Mouse (Mus musculus): Measurements from ENCODE around the gene Cdkal1.

GRCm38 (mm10) chr13:29208749-29209148, 646.7 kb downstream of the Cdkal1 start:
- TF ChIP-seq CTCF (IDR thresholded peaks at IDR 0.05; ENCODE audit: low read depth) (no peak), EP300 (IDR thresholded peaks at IDR 0.05; ENCODE audit: low read depth) (no peak)

Measured in liver, embryonic 14.5 days (tissue).